Mouse (Mus musculus) ES-E14 (cell line): ENCODE measurements around the gene Popdc2. TPM values are rescaled to one million over a fixed set of nuclear protein-coding genes. Genes with fewer than 3 reads are reported as not detected.

Source experiments
- DNase-seq: peaks from one replicate; pipeline ENCODE4 v3.0.0-alpha.2; 2013; ENCODE audit warnings: low read depth, low spot score
- H3K27ac ChIP-seq: 2 replicates; pipeline ENCODE4 v1.5.1; 2012; ENCODE audit warnings: low read depth, mild to moderate bottlenecking, low read length, moderate library complexity, mixed read lengths; ENCODE audit not compliant: poor library complexity, insufficient read depth, severe bottlenecking
- H3K36me3 ChIP-seq: 2 replicates; pipeline ENCODE4 v1.6.1; 2012; ENCODE audit warnings: mild to moderate bottlenecking, low read length, moderate library complexity, mixed read lengths; ENCODE audit not compliant: control insufficient read depth, poor library complexity, insufficient read depth, severe bottlenecking
- H3K4me1 ChIP-seq, 2 experiments: fragments of 150-350 bp in 1 of 2; sonication (generic) in 1 of 2; 2 replicates each; pipeline ENCODE4 v1.6.1; 2012; ENCODE audit warnings: low read length in 2 of 2, mild to moderate bottlenecking in 1 of 2, mixed read lengths in 1 of 2; ENCODE audit not compliant: control insufficient read depth in 2 of 2, insufficient read depth in 2 of 2, poor library complexity in 1 of 2
- H3K4me3 ChIP-seq, 2 experiments: fragments of 150-350 bp in 1 of 2; sonication (generic) in 1 of 2; 2 replicates each; pipeline ENCODE4 v1.5.1; 2012; ENCODE audit warnings: low read length in 2 of 2, low read depth in 1 of 2, mild to moderate bottlenecking in 1 of 2, mixed read lengths in 1 of 2; ENCODE audit not compliant: insufficient read depth in 1 of 2, poor library complexity in 1 of 2, severe bottlenecking in 1 of 2
- H3K9ac ChIP-seq: 2 replicates; pipeline ENCODE4 v1.6.1; 2012; ENCODE audit warnings: low read depth, mild to moderate bottlenecking, low read length, mixed read lengths; ENCODE audit not compliant: poor library complexity, insufficient read depth, severe bottlenecking
- H3K9me3 ChIP-seq: fragments of 150-350 bp; sonication (generic); 2 replicates; pipeline ENCODE4 v1.6.1; 2012; ENCODE audit warnings: low read depth, mild to moderate bottlenecking, low read length; ENCODE audit not compliant: control insufficient read depth, insufficient read depth
- CHD2 ChIP-seq: IDR thresholded peaks from 2 replicates; pipeline ENCODE4 v1.6.1; 2014; ENCODE audit warnings: mild to moderate bottlenecking, low read depth, low read length, inconsistent platforms
- HCFC1 ChIP-seq: IDR thresholded peaks from 2 replicates; pipeline ENCODE4 v1.6.1; 2012; ENCODE audit warnings: low read length, inconsistent platforms, borderline replicate concordance; ENCODE audit not compliant: insufficient read depth
- MAFK ChIP-seq: IDR thresholded peaks from 2 replicates; pipeline ENCODE4 v1.6.1; 2014; ENCODE audit warnings: mild to moderate bottlenecking, low read depth, low read length, inconsistent platforms; ENCODE audit not compliant: insufficient read depth
- ZC3H11A ChIP-seq: IDR thresholded peaks from 2 replicates; pipeline ENCODE4 v1.6.1; 2012; ENCODE audit warnings: low read depth, mild to moderate bottlenecking, inconsistent platforms, low read length, borderline replicate concordance
- ZNF384 ChIP-seq: IDR thresholded peaks from 2 replicates; pipeline ENCODE4 v1.6.1; 2012; ENCODE audit warnings: low read depth, low read length, inconsistent platforms
- in situ Hi-C, 2 experiments: fragments of 600-800 bp; cut with MboI; formaldehyde crosslinking; loops; one replicate each; pipeline ENCODE4 v1.15.1; 2025; ENCODE audit warnings: low sequenced_read_pairs in 2 of 2, inconsistent platforms in 1 of 2; ENCODE audit not compliant: unreplicated experiment in 2 of 2
- total RNA-seq: library from RNA; depleted of rRNA; stranded (reverse); fragments of 300-350 nt; gene quantifications from 2 replicates; pipeline ENCODE4 v1.2.3, GENCODE M21; 2012

Popdc2 gene
- total RNA-seq, 1 experiment: 0.49 TPM

- in situ Hi-C loops: no loop called here
- Histone ChIP-seq H3K4me3 (no peak overlapping the region), H3K36me3 (no peaks in the 10 kb centered on the region), H3K9ac (no peak overlapping the region), H3K9me3 (no peaks in the 10 kb centered on the region), H3K4me1 (peaks cover 0 to 19% of the 10 kb centered on the region in 2 experiments; a peak in 2 of 4 replicates), H3K27ac (no peak overlapping the region)
- DNase-seq: no peak
- no peak for TF ChIP-seq ZC3H11A
- no peak for TF ChIP-seq ZNF384
- TF ChIP-seq MAFK: no peak
- no peak for TF ChIP-seq CHD2
- TF ChIP-seq HCFC1: no peak
Observed at GRCm38 (mm10) chr16:38398266-38398665, 36.3 kb downstream of the Popdc2 start.

GRCm38 (mm10) chr16:38399076-38399475 is 37.1 kb downstream of the Popdc2 start:
- H3K9me3 ChIP-seq: no peaks in the 10 kb centered on the region
- no peak for DNase-seq
- TF ChIP-seq ZC3H11A: no peak
- 0 out of 2 replicates have a peak, but pooled peaks have one; percentile 35 for TF ChIP-seq ZNF384
- TF ChIP-seq HCFC1: no peak
- no peak for TF ChIP-seq CHD2
- peaks cover 0 to 19% of the 10 kb centered on the region in 2 experiments; a peak in 2 of 4 replicates for H3K4me1 ChIP-seq
- in situ Hi-C loops: no loop called here
- H3K9ac ChIP-seq: no peak overlapping the region
- no peaks in the 10 kb centered on the region for H3K36me3 ChIP-seq
- peak overlapping the region in 1 of 2 experiments; percentile 1; a peak in 2 of 4 replicates for H3K4me3 ChIP-seq
- no peak overlapping the region; the same call in 1 of the 2 replicates for H3K27ac ChIP-seq

- Histone ChIP-seq H3K9me3 (no peaks in the 10 kb centered on the region), H3K27ac (no peak overlapping the region; the same call in 1 of the 2 replicates), H3K4me3 (peak overlapping the region; percentile 1 to 57; a peak in 3 of 4 replicates)
Observed at GRCm38 (mm10) chr16:38399531-38400231, 37.7 kb downstream of the Popdc2 start.

GRCm38 (mm10) chr16:38400311-38400960 is 38.4 kb downstream of the Popdc2 start:
- H3K9ac ChIP-seq: no peak overlapping the region
- H3K4me3 ChIP-seq: no peak overlapping the region
- in situ Hi-C loops: no loop called here
- H3K27ac ChIP-seq: no peak overlapping the region
- no peak for DNase-seq
- TF ChIP-seq ZC3H11A (no peak), ZNF384 (no peak), CHD2 (no peak), HCFC1 (no peak), MAFK (no peak)
- no peaks in the 10 kb centered on the region for H3K9me3 ChIP-seq
- H3K36me3 ChIP-seq: no peaks in the 10 kb centered on the region; the same call in 1 of the 2 replicates
- H3K4me1 ChIP-seq: peaks cover 0 to 20% of the 10 kb centered on the region in 2 experiments; a peak in 2 of 4 replicates

More at GRCm38 (mm10) chr16:38399531-38400231, 37.7 kb downstream of the Popdc2 start:
- in situ Hi-C loops: no loop called here
- TF ChIP-seq ZNF384: no peak
- no peak for TF ChIP-seq ZC3H11A
- no peak for TF ChIP-seq MAFK
- no peak for TF ChIP-seq CHD2
- no peak for TF ChIP-seq HCFC1
- no peaks in the 10 kb centered on the region for H3K36me3 ChIP-seq
- peak overlapping the region; percentile 45; the same call in 1 of the 2 replicates for H3K9ac ChIP-seq
- H3K4me1 ChIP-seq: peaks cover 0 to 18% of the 10 kb centered on the region in 2 experiments; a peak in 2 of 4 replicates
- no peak for DNase-seq
